Mouse (Mus musculus): ENCODE data around the gene Bcl11a. TPM values are rescaled to one million over a fixed set of nuclear protein-coding genes. Genes with fewer than 3 reads are reported as not detected.

The Bcl11a gene
- total and polyA plus RNA-seq, 3 experiments = 37.0 to 112 (median 83.8) TPM

DNA sequence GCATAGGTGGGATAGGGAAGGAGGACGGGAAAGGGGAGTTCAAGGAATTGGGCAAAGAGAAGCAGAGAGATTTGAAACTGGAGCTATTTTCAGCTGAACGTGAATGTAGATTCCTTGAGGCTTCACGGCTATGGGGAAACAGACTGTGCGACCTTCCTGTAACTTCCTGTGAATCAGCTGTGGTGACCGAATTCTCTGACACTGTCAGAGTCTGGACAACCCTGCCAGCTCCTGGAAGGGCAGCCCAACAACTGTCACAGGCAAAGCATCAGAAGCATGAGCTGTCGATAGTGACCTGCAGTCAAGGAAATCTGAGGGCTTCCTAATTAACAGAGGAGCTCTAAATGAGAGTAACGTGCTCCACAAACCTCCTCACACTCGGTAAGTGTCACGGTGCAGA is 64.5 kb downstream of the Bcl11a start:
- no peaks in the 10 kb centered on the region for H3K27me3 ChIP-seq (ENCODE audit: control insufficient read depth in 1 of 2, insufficient read depth in 2 of 2, low read length in 2 of 2)

GRCm38 (mm10) chr11:24144159-24144946 is 66.5 kb downstream of the Bcl11a start:
- H3K4me3 ChIP-seq (ENCODE audit: control insufficient read depth in 1 of 2, insufficient read depth in 1 of 2, low read depth in 2 of 2, low read length in 2 of 2) = no peak overlapping the region
- TF ChIP-seq SIN3A (IDR thresholded peaks at IDR 0.05; ENCODE audit: low read length) (peak; percentile 8; the same call in 1 of the 2 replicates), HCFC1 (IDR thresholded peaks at IDR 0.05; ENCODE audit: low read depth, low read length) (no peak)
- H3K27me3 ChIP-seq (ENCODE audit: control insufficient read depth in 1 of 2, insufficient read depth in 2 of 2, low read length in 2 of 2) = no peaks in the 10 kb centered on the region
- no peaks in the 10 kb centered on the region for H3K9me3 ChIP-seq (replicated peaks; ENCODE audit: insufficient read depth, low read length)
- H3K4me1 ChIP-seq (ENCODE audit: control insufficient read depth in 1 of 2, insufficient read depth in 2 of 2, low read length in 2 of 2) = peaks cover 12 to 29% of the 10 kb centered on the region in 2 experiments
- peaks cover 81% of the 10 kb centered on the region for H3K79me2 ChIP-seq (ENCODE audit: control insufficient read depth, insufficient read depth, low read length, poor library complexity)
- H3K36me3 ChIP-seq (ENCODE audit: control insufficient read depth in 1 of 2, insufficient read depth in 2 of 2, low read length in 2 of 2) = peaks cover 53 to 56% of the 10 kb centered on the region in 2 experiments
- H3K9ac ChIP-seq (ENCODE audit: control insufficient read depth, low read depth, low read length, poor library complexity, severe bottlenecking) = no peak overlapping the region
- H3K27ac ChIP-seq (ENCODE audit: control insufficient read depth, low read depth, low read length) = no peak overlapping the region
- no peak for DNase-seq (ENCODE audit: low read depth, low spot score)

More for the DNA sequence above, 64.5 kb downstream of the Bcl11a start:
- Histone ChIP-seq H3K4me1 (ENCODE audit: control insufficient read depth in 1 of 2, insufficient read depth in 2 of 2, low read length in 2 of 2) (peaks cover 17 to 40% of the 10 kb centered on the region in 2 experiments), H3K9me3 (replicated peaks; ENCODE audit: insufficient read depth, low read length) (no peaks in the 10 kb centered on the region), H3K27ac (ENCODE audit: control insufficient read depth, low read depth, low read length) (no peak overlapping the region), H3K9ac (ENCODE audit: control insufficient read depth, low read depth, low read length, poor library complexity, severe bottlenecking) (no peak overlapping the region), H3K4me3 (ENCODE audit: control insufficient read depth in 1 of 2, insufficient read depth in 1 of 2, low read depth in 2 of 2, low read length in 2 of 2) (no peak overlapping the region), H3K36me3 (ENCODE audit: control insufficient read depth in 1 of 2, insufficient read depth in 2 of 2, low read length in 2 of 2) (peaks cover 58 to 63% of the 10 kb centered on the region in 2 experiments), H3K79me2 (ENCODE audit: control insufficient read depth, insufficient read depth, low read length, poor library complexity) (peaks cover 86% of the 10 kb centered on the region)
- TF ChIP-seq GATA1 (IDR thresholded peaks at IDR 0.05; ENCODE audit: low read depth, low read length) = no peak
- no peak for TF ChIP-seq POLR2AphosphoS5 (IDR thresholded peaks at IDR 0.05; ENCODE audit: borderline replicate concordance, low read depth, low read length)
- TF ChIP-seq CHD1 (IDR thresholded peaks at IDR 0.05; ENCODE audit: low read depth, low read length) = no peak
- no peak for TF ChIP-seq GABPA (IDR thresholded peaks at IDR 0.05; ENCODE audit: low read depth, low read length)
- no peak for DNase-seq (ENCODE audit: low read depth, low spot score)

- peaks cover 12 to 20% of the 10 kb centered on the region in 2 experiments for H3K4me1 ChIP-seq (ENCODE audit: control insufficient read depth in 1 of 2, insufficient read depth in 2 of 2, low read length in 2 of 2)
- no peak overlapping the region for H3K27ac ChIP-seq (ENCODE audit: control insufficient read depth, low read depth, low read length)
- DNase-seq (ENCODE audit: low read depth, low spot score) = no peak
- H3K36me3 ChIP-seq (ENCODE audit: control insufficient read depth in 1 of 2, insufficient read depth in 2 of 2, low read length in 2 of 2) = peaks cover 39 to 53% of the 10 kb centered on the region in 2 experiments
- H3K9ac ChIP-seq (ENCODE audit: control insufficient read depth, low read depth, low read length, poor library complexity, severe bottlenecking) = no peak overlapping the region
- H3K79me2 ChIP-seq (ENCODE audit: control insufficient read depth, insufficient read depth, low read length, poor library complexity) = peaks cover 72% of the 10 kb centered on the region
- H3K9me3 ChIP-seq (replicated peaks; ENCODE audit: insufficient read depth, low read length) = no peaks in the 10 kb centered on the region
- no peak for TF ChIP-seq SMC3 (IDR thresholded peaks at IDR 0.05; ENCODE audit: low read depth, low read length)
- no peak for TF ChIP-seq MXI1 (IDR thresholded peaks at IDR 0.05; ENCODE audit: low read depth, low read length)
- TF ChIP-seq MYB (IDR thresholded peaks at IDR 0.05; ENCODE audit: low read depth, low read length) = no peak
- no peak for TF ChIP-seq GATA1 (IDR thresholded peaks at IDR 0.05; ENCODE audit: low read depth, low read length)
- TF ChIP-seq ZMIZ1 (IDR thresholded peaks at IDR 0.05; ENCODE audit: low read depth, low read length) = 0 out of 2 replicates have a peak, but pooled peaks have one; percentile 3
- no peak for TF ChIP-seq NELFE (IDR thresholded peaks at IDR 0.05; ENCODE audit: low read depth, low read length)
- no peak overlapping the region for H3K4me3 ChIP-seq (ENCODE audit: control insufficient read depth in 1 of 2, insufficient read depth in 1 of 2, low read depth in 2 of 2, low read length in 2 of 2)
- H3K27me3 ChIP-seq (ENCODE audit: control insufficient read depth in 1 of 2, insufficient read depth in 2 of 2, low read length in 2 of 2) = no peaks in the 10 kb centered on the region
Measured at GRCm38 (mm10) chr11:24146034-24146433, 68.2 kb downstream of the Bcl11a start.

Measured in MEL (cell line).